Mouse (Mus musculus) kidney, postnatal 10 days (tissue): ENCODE measurements at regions not wholly inside any gene's neighbourhood (a gene's known extent, or its start where the extent isn't known, plus 50 kb on each side); places are given as distances from the start of the nearest gene placed in this dataset.
A peak's percentile ranks its signal among the peaks of the same experiment; 100 is the strongest.
"Not testable (repeated sequence)": the region's sequence is repeated elsewhere in the genome, so short reads cannot be mapped to it uniquely, and the experiment has no call there.

Experiments used
- DNase-seq: peaks from one replicate; pipeline ENCODE4 v3.0.0; 2021; ENCODE audit warnings: mixed read lengths

DNA sequence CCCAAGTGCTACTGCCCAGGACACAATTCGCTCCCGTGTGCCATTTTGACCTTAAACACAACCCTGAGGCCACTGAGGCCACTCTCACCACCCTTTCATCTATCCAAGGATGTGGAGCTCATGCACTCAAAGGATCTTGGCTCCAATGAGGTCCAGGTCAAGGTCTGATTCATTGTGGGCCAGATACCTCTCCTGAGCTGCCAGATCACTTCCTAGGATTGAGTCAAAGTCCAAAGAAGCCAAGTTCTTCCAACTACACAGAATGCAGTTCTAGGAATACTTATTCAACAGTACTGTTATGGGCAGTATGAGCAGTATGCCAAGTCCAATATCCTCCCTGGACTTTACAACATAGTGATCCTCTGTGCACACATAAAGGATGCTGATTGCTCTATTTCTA, 304.9 kb downstream of the Inhba start:
- no peak for DNase-seq

DNA sequence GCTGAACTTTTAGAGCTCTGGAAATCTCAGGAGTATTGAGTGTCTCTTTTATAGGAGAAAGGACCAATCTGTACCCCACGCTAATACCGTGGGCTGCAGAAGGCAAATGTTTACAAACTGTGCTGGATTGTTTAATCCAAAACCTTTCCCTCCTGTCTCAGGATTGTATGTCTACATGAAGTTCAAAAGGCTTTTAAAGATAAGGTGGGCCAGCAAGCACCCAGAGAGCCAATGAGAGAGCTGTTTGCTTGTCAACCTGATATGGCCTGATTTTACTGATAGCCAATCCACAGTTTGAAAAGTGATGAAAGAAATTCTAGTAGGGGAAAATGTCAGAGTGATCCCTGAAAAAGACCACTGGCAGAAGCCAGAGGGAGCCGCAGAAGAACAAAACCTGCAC, 305.8 kb downstream of the Inhba start:
- DNase-seq: no peak

DNA sequence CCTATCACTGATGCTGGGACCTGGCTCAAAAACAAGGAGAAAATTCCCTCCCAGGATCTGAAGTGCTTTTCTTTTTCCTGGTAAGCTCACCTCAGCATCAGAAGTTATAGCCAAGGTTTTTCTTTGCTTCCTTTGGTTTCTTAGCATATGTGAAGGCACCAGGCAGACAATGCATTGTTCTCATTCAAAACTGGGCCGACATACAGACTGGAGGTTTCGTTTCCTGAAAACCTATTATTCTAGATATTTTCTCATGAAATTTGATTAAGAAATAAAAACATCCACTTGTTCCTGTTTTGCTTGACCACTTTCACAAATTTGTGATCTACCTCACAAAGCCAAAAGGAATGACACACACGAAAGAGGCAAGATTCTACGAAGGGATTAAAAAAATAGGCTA, 308.7 kb downstream of the Inhba start:
- no peak for DNase-seq

DNA sequence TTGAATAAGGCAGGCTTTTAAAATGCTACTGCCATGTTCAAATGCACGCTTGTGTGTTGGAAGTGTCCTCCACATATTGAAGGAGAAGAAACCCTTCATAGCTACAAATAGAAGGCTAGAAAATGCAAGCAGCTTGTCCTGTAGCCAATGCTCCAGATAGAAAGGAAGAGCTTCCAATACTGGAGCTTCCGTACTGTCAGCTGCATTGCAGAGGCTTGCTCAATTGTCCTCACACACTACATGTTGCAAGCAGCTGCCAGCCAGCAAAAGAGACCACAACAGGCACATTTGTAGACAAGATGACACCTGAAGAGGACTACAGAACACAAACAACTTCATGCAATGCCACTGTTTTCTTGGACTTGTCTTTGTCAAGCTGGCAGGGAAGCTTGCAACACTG, 314.0 kb downstream of the Inhba start:
- no peak for DNase-seq

DNA sequence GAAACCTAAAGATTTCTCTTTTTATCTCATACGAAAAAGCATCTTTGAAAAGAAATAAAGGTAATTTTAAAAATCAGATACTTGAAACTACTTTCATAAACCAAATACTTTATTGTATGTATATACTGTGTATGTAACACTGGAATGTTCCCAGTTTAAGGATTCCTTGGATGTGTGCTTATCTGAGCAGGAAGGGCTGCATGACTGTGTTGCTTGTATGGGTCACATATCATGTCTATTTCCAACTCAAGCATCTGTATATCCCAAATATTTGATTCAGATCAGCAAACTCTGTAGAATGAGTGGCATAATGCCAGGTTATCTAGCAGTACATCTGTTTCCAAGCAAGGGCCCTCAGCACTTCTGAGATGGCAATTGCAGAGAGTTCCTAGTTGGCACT, 330.1 kb downstream of the Inhba start:
- no peak for DNase-seq

DNA sequence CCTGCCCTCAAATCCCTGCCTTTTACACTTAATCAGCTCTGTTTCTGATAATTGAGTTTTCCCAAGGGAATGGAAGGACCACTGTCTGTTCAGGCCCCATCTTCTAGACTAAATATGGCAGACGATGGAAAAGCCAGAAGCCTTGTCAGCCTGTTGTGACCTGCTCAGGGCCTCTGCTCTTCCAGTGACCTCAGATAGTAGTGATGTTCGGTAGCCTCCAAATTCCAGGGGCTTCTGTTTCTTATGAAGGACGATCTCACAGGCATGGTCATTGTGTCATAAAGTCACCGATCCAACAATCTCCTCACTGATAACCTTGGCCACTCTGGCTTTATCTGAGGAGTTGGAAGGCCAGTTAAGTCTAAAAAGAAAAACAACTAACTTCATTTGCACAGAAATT, 330.5 kb downstream of the Inhba start:
- DNase-seq: no peak

DNA sequence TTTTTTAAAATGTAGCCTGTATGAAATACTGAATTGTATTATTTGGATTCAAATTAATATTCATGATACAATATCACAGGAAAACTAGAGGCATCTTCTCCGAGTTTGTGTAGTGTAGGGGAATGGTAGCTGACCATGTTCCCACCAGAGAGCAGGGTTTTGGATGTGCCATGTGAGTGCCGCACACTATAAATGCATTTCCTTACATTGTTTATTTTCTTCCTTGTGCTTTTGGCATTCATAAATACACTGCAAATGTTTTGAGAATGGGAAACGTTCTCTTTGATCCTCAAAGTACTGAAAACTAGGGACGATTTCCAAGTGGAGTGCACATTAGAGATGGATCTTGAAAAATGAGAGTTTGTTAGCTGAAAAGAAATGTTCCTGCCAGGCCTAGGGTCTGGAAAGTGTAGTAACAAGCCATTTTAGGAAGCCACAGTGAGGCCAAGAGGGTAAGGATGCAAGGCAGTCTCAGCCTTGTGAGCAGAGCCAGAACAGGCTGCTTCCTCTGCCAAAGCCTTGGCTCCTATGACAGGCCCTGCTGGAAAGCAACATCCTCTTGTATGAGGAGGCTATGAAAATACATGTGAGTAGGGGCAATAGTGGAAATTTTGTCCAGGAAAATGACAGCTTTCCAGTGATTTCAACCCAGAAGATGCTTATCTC, 331.8 kb downstream of the Inhba start:
- peak; percentile 43 for DNase-seq

DNA sequence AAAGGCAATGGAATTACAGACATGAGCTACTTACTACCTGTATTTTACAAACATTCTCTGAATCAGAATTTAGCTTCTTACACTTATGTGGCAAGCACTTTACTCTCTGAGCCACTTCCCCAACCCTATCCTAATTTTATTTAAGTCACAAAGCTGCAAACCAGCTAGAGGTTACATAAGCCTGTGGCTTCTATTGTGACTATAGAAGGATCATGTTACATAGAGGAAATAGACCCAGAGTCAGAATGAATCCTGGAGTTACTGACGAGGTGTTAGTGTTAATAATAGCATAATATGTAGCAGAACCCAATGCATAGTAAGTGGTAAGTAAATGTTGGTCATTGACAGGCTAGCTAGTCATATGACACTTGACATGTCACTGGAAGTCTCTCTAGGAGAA, 337.7 kb downstream of the Inhba start:
- no peak for DNase-seq

DNA sequence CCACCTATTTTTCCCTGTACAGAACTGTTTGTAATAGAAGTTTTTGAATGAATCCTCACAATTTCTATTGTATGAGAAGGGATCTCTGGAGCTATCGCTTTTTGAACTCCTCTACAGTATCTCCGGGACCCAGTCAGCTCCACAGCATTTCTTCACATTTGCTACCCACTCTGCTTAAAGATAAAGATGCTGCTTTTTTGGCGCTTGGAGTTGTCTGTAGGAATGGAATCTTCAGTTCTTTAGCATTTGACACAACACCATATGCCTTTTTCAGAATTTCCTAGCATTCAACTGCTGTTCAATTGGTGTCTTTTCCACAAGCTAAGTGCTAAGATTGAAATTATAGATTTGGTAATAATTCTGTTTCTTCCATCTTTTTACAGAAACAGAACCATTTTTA, 338.4 kb downstream of the Inhba start:
- DNase-seq: no peak

DNA sequence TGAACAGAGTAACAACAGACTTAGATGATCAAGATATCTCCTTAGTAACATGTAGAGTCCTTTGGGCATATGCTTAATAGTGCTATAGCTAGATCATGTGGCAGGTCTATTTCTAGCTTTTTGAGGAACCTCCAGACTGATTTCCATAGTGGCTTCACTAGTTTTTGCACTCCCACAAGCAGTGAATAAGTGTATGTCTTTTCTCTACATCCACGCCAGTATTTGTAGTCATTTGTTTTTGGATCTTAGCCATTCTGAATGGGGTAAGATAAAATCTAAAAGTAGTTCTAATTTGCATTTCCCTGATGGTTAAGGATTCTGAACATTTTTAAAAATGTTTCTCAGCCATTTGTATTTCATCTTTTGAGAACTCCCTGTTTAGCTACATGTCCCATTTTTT, 343.7 kb downstream of the Inhba start:
- DNase-seq: no peak

DNA sequence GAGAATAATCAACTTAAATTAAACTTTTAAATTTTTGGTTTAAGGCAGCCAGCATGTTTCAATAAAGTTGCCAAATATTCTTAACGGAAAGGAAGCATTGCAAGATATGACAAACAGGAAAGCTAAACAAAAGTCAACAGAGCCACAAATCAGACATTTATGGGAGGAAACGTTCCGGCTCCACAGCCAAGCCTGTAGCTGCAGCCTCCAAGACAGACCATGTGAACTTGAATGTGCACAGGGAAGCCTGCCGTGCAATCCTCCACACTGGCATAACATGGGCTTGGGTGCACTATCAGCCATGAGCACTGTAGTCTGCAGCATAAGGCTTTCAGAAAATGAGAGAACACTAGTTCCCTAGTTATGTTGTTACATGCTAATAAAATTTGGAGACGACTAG, 367.8 kb downstream of the Inhba start:
- peak; percentile 44 for DNase-seq

DNA sequence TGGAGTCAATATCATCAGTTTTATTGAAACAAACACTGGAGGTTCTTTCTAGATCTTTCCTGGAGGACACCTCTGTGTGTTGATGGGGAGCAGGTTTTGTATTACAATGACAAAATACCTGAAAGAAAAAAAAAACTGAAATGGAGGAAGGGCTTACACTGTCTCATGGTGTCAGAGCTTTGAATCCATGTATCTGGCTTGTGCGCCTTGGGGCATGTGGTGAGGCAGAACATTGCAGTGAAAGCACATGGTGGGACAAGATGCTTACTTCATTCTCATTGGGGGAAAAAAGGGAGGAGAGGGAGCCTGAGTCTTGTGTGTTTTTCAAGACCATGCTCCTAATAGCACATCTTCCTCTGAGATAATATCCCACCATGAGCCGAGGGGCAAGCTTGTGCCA, 368.3 kb downstream of the Inhba start:
- no peak for DNase-seq

DNA sequence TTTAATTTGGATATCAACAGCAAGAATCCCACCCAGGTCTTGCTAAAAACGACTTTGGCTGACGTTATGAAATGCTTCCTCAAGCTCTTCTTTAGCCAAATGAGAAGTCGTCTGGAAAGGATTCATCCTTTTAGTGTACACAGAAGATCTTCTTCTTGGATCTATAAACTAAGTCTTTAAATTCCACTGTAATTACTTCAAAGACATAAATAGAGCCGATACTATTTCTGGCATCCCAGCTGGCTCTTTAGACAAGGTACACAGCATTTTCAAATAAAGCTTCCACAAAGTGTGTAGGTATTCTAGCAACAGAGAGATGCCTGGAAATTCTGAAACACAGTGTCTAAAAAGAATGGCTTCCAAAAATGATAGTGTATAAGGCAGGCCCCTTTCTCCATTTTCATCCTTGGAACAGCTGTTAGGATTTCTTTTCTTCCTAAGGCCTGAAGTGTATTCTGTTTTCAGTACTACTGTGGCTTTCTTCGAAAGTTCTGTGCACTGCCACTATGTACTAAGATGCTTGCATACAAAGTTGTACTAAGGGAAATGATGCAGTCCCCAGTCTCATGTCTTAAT, 371.4 kb downstream of the Inhba start:
- DNase-seq: no peak

DNA sequence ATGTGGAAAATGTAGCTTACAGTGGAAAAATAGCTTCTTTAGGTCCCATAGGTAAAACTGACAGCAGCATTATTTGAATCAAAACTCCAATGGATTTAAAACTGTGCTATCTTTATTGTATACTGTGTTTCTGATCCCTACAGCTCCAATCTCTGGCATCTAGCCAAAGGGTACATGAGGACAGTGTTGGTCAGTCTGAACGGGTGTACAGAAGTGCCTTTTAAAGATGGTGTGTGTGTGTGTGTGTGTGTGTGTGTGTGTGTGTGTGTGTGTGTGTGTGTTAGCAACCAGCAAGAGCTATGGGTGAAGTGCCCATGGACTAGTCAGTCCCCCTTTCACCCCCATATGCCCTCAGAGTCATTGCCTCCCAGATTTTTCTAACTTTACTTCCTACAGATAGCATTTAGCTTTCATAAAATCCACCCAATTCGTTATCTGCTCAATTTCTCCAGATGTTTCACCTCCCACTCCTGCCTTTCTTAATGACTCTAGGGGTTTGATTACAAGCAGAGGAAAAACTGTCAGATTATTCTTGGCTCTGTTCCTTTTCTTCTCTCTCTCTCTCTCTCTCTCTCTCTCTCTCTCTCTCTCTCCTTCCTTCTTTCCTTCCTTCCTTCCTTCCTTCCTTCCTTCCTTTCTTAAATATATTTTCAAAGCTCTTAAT, 404.8 kb downstream of the Inhba start:
- peak; percentile 6 for DNase-seq

DNA sequence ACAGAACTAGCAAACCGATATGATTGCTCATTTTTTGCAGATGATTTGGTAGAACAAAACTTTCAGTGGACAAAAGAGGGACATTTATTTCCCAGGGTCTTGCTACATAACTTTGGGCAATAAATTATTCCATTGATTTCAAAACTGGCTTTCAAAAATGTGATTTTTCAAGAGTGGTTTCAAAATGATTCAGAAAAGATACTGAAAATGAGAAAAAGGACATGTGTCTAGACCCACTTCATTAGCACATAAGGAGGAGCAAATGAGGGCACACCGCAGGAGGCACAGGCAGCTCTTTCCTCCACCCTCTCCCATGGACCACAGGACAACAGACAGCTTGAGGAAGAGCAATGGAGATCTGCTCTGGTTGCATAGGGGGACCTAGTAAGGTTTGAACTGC, 412.5 kb downstream of the Inhba start:
- DNase-seq: no peak

DNA sequence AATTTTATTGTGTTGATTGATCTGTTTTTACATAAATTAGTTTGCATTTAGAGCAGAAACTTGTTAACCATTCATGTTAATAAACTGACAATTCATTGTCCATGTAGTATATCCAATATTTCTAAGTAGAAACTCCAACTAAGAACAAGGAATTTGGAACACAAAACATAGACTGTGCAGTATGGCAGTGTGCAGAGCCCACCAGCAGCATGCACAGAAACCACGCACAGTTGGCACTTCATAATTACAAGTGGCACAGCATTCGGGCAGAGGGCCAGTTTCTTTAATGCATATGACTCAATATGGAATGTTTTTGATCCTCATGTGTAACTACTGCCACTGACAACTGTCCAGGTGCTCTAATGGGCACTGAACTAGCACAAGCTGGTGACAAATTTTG, 423.8 kb downstream of the Inhba start:
- DNase-seq: no peak

DNA sequence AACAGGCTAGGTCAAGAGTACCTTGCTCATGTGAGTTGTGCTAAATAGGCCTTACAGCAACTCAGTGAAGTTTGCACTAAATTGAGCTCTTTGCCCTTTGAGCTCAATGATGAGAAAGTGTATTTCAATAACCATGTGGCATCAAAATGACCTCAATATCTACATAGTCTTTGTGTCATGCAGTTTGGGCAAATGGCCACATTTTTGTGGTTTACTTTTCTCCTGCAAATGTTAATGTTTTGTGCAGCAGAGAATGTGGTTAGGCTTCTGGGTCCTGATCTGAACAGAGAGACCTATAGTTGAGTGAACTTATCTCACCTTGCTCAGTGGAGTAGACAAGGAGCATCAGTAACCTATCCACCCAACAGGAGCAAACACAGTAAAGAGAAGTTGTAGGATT, 441.6 kb downstream of the Inhba start:
- no peak for DNase-seq

DNA sequence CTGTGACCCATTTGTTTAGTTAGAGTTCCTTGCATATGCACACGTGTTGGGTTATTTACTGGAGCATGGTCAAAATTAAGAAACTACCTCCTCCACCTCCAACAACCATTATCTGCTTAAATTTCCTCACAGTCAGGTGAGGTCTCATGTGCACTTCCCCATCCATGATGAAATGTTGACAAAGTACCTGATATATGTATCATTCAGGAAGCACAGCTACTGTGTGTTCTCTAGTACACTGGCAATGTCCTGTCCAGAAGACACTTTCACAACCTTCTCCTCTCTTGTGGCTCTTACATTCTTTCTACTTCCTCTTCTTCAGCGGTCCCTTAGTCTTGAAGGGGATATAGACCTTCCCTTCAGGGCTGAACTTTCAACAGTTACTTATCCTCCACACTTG, 448.1 kb downstream of the Inhba start:
- DNase-seq: no peak

DNA sequence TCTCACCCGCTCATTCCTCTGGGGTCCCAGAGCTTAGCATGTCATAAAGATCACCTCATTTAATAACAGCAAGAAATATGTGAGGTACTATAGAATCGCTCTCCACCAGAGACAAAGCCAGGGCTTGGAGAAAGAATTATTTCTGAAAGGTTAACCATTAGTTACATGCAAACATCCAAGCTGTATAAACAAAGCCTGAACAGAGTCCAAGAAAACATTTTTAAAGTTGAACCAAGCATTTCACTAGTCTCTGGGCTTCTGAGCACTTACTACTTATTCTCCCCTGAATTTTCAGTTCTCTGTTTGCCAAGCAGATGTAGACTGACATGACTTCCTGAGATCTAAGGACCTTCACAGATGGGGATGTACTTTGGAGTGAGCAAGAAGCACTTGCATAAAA, 450.0 kb downstream of the Inhba start:
- DNase-seq: no peak

DNA sequence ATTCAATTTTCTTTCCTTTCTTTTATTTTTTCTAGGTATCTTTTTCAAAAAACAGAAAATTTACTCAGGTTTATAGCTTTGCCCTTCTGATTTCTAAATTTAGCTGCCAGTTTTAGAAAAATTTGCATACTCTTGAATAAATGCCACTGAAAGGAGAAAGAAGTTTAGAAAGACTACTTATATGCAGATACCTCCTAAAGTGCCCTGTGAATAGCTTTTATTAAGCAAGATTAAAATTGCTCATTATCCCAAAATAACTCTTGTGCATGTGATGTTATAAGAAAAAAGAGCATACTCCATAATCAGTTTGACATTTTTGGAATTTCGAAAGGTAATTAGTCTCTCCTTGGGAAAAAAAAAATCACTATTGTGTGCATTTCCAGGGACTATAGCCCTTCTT, 453.2 kb downstream of the Inhba start:
- DNase-seq: no peak

DNA sequence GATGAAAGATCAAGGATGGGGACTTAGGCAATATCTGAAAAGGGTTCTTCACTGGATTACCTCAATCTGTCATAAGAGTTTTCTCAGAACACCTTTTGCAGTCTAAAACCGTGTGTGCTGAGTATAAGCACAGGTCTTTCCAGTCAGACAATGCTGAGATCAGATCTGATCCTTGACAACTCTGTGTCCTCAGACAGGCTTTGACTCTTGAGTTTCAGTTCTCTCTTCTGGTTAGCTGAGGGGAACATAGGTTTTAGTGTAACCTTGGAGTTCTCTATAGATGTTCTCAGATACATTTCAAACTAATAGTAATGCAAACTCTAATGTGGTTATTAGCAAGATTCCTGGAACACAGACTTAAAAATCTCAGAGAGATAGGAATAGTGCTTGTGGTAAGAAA, 453.7 kb downstream of the Inhba start:
- DNase-seq: no peak

DNA sequence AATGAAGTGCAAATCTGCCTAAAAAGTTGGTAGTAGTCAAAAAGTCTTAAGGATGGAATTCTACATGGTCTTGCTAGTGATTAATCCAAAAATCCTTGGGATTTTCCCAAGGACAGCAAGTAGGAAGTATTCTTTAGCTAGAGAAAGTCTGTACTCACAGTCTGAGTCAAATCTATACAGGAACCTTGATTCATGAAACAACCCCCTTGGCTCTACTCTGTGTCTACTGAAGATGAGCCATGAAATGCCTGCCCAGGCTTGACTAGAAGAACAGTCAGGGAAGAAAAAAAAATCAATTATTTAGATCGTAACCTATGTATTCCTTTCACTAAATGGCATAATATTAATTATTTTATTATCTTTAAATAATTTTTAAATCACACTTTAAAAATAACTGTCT, 454.2 kb downstream of the Inhba start:
- DNase-seq: no peak

DNA sequence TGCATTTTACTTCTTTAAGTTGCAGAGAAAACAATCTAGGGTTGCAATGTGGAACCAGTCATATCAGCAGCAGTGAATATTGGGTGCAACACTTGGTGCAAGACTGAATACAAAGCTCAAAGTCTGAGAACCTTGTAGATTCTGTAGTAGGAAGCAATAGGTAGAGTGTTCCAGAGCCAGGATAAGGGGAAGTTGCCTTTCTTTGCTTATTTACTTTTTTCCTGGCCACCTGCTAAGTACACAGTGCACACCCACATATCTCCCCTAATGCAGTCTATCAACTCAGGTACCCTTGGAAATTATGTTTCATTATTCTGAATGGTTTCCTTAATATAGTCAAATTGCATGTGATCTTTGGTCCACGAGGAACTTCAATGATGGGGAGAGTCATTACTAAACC, 464.9 kb downstream of the Inhba start:
- no peak for DNase-seq

DNA sequence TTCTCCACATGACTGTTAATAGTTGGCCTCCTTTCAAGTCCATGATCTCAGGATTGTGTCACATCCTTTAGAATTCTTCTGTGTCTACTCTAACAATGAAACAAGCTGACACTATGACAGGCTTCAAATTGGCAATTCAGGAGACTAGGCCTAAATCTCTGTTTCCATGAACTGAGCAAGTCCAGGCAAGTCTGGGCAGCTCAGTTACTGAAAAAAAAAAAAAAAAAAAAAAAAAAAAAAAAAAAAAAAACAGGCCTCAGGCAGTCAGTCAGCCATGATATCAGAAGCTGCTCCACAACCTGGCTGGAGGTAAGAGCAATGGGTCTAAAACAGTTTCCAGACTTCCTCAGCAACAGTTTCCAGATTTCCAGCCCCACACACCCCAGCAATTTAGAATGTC, 475.6 kb downstream of the Inhba start:
- DNase-seq: no peak

DNA sequence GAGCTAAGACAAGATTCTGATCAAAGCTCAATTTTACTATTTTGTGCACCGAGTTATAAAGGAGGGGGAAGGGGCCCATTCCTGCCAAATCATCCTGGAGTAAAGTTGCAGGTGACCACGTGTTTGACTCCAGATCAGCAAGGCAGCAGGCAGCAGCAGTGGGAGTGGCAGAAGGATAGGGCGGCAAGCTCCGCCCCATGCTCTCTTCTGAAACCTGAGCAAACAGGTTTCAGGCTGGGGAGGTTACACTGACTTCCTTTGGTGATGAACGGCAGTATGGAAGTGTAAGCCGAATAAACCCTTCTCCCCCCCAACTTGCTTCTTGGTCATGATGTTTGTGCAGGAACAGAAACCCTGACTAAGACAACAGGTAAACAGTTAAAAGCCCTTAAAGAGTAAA, 479.0 kb downstream of the Inhba start:
- not testable (repeated sequence) for DNase-seq
